Mouse (Mus musculus): ENCODE measurements around the gene Pcsk5. TPM values are rescaled to one million over a fixed set of nuclear protein-coding genes. Genes with fewer than 3 reads are reported as not detected.

Gene Pcsk5
- total RNA-seq, 2 experiments from 2014 or later = 9.9 to 10.7 TPM

DNA sequence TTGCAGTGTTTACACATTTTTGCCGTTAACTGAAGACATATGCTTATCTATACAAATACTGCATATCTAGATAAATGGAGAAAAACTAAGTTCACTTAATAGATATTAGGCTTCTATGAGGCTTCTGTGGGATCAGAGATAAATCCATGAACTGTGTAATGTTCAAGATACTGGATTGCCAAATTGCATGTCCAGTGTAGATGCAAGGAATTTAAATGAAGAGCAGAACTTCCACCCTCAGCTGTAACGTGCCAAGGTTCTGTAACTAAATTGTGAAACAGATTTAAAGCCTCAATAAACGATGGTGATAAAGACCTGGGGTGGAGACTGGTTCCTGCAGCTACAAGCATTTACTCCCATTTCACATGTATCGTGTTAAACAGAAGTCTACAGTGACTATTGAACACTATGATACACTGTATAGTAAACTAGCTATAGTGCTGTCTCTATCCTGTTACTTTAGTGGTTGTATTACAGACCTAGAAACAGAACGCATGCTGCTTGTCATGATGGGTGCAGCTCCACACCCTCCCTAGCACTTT, 23.9 kb downstream of the Pcsk5 start:
- DNase-seq (ENCODE audit: low spot score in 2 of 2) = no peak

DNA sequence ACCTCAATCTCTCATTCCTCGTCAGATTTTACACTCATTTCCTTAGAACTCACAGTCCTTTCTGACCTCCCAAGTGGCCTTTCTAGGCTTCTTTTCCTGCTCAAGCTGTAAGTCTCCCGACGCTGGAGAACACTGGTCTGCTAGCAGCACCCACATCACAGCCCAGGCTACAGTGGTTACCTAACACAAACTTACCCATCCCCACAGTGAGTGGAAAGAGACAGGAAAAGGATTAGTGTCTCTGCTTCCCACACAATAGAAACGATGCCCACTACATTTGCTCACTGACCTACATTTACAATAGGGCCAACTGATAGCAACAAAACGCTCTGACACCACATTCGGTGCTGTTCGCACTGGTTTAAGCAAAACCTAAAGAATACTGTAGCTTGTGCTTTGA, 24.8 kb downstream of the Pcsk5 start:
- peak in 1 of 2 experiments; percentile 14 for DNase-seq (ENCODE audit: low spot score in 2 of 2)

DNA sequence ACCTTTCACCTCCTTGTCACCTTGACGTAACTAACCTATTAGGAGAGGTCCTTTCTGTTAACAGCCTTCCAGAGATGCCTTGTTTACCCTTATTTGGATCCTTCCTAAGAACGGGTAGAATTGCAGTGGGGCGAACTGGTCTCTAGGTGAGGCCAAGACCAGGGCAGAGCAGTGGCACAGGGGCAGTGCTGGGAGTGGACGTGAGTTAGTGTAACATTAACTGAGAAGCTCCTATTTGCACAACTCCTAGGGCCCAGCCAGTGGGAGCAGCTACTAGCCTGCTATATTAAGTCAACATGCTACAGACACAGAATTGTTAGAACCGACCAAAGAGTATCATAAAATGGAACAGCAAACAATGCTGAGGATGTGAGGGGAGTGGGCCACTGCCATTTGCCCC, 30.8 kb downstream of the Pcsk5 start:
- no peak for DNase-seq (ENCODE audit: low spot score in 2 of 2)

DNA sequence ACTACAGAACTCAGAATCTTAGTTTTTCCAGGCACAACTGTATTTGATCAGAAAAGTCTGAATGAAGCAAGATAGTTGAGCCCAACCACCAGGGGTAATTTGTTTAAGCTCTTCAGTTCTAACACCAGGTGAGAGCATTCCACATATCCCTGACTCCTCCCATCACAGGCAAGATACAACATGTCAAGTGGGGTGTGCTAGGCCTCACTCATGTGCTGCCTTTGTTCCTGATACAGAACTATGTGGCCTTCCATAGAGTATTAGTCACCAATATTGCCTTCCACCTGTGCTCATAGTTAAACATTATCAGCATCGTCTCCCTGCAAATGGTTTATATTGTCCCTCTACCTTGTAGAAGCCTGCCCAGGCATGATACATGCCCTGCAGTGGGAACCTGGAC, 36.6 kb downstream of the Pcsk5 start:
- DNase-seq (ENCODE audit: low spot score in 2 of 2) = no peak

DNA sequence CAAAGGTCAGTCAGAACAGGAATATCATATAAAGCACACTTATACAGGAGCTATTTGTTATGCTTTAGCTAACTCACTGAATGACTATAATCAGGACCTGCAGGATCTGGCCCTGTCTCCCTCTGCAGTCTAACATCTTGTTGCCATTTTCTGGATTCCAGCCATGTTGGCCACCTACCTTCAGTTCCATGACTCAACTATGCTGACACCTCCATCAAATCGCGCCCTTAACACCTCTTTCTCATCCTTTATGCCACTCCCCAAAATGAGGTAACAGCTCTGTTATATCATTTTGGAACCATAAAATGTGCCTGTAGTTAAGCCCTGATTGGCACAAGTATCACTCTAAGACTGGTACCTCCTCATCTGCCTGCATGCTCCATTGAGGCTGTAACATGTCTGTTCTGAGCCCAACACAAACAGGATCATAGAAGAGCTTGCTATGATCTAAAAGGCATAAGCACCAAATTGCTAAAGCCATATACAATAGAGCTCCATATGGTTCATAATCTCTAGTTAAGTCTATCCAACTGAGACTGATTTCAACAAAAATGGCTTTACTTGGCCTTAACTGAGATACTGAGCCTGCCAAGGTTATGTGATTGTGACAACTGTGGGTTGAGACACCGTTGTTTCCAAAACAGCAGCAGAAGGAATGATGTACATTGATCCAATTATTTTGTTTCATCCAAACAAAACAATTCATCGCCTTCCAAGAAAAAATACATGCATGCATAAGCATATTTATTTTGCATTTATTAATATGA, 37.8 kb downstream of the Pcsk5 start:
- peak in 1 of 2 experiments; percentile 5 for DNase-seq (ENCODE audit: low spot score in 2 of 2)

DNA sequence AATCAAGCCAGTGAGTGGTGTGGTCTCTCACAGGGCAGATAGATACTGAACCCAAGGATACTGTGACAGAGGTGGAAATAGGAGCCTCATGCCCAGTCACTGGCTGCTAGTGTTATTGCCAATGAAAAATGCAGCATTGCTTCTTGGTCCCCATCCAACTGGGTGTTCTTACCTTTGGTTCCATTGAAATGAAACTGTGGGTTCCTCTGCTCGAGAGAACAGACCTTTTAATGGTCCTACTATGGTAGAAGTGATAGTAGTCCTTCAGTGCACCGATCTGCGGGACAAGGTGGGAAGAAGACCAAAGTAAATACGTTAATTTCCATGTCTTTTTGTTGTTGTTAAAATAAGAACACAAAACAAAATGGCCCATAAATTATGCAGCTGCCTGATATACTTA, 44.0 kb downstream of the Pcsk5 start:
- no peak for DNase-seq (ENCODE audit: low spot score in 2 of 2)

DNA sequence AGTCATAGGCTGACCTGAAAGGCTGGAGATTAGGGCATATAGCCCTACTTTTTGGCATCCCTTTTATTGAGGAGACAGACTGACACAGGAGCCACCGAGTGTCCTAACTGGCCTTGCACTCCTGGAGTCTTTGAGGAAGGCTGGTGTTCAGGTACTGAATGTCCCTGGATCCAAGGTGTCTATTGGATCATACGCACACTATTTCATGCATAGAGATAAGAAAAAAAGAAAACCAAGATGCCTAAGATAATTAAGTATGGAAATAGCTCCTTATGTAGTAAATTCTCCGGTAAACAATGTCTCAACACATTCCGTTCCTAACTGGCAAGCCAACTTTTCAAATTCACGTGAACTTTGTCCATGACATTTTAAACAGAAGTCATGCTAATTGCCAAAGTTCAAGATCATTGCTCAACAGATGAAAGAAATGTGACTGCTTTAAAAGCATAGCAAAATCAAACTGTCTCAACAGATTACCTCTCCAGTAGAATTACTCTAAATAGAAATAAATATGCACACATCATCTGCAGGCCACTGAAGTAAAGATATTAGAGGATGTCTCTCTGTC, 45.9 kb downstream of the Pcsk5 start:
- no peak for DNase-seq (ENCODE audit: low spot score in 2 of 2)

DNA sequence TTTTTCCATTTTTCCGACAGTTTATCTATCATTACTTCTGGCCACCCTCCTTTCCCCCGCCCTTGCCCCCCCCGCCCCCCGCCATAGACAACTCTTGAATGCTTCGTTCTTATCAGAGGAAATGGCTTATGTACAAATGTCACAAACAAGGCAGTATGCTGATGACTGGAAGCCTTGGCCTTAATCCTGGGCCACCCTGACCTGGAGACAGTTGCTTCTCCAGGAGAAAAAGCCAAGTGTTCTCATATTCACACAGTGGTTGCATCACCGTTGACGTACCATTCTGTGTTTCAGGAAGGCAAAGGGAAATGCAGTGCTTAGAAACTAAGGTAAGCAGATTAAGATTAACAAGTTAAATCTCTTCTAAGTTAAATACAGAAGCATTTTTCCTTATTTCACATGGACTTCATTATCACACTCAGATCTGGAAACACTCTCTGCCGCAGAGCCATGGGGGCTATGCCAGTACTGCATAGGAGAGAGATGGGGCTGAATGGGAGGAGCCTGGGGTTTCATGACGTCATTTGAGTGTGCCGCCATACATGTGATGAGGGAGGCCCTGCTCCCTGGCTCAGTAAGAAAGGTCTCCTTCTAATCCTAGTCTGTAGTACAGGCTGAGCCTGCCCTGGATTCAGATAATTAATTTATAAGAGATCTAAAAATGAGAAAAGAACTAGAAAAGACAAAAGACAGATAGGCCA, 48.7 kb downstream of the Pcsk5 start:
- no peak for DNase-seq (ENCODE audit: low spot score in 2 of 2)

DNA sequence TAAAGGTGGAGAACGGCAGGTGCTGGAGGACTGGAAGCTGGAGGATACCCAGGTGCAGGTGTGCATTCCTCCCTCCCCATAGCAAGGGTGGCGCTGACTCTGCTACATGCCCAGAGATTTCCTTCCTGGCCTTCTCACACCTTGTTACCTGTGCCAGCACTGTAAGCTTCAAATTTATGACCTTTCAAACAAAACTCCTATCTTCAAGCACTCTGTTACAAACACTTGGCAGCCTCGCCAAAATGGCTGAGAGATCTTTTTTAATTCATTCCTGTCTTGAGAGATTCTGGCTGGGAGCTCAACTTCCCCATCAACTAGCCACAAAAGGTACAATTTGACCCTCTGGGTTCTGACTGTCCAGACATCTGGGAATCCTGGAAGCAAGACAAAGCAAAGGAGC, 50.7 kb downstream of the Pcsk5 start:
- DNase-seq (ENCODE audit: low spot score in 2 of 2) = no peak

DNA sequence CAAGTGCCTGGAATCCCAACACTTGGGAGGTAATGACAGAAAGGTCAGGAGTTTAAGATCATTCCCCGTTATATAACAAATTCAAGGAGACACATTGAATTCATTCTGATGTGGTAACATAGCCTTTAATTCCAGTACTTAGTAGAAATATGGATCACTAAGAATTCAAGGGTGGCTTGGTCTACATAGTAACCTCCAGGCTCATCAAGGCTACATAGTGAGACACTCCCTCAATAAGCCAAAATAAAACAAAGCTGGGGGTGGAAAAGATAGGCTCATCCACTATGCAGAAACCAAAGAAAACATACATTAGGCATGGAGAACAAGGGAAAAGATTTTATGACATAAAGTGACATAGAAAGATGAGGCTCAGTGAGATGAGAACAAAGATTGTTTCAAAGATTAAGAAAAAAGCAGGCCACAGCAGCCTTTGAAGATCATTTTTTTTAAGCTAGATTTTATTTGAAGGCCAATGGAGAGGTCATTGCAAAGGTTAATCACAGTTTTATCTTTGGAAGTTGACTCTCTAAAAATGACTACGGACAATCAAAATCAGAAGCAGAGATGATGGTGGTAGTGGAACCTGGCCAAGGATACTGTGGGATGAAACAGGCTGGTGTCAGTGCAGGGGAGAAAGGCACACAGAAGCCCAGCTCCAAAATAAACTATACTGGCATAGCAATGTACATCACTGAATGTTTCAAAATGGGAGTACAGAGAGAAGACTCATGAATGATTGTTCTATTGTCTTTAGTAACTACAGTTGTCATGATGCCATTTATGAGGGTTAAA, 52.8 kb downstream of the Pcsk5 start:
- DNase-seq (ENCODE audit: low spot score in 2 of 2) = no peak

DNA sequence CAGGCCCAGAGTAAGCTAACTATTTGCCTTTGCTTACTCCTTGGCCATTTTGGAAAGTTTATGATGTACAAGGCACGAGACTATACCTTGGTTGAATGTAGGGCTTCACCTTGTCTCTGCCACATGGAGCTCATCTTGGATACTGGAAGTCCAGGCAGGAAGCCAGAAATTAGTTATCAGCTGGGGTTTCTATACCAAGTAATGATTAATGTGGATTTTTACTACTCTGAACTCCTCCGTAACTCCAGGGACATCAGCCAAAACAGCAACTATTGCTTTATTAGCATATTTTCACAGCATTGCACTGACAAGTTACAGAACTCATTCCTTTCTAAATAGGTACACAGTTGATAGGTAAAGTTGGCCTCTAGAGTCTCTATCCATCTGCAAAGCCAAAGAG, 54.2 kb downstream of the Pcsk5 start:
- DNase-seq (ENCODE audit: low spot score in 2 of 2) = no peak

DNA sequence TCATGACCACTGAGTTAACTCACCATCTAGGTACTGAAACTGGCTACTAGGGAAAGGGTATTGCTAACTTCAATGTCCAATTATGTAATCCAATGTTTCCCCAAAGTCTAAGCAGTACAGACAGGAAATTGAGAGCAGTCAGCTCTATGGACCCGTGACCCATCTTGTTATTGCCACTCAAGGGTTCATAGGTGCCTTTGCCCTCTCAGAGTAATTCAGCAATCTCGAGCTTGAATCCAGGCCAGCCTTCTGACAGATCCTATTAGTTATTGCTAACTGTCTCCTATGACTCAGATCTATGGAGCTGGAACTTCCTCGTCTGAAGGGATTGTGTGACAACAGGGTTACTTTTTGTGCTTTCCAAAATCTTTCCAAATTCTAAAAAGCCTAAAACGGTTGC, 56.1 kb downstream of the Pcsk5 start:
- DNase-seq (ENCODE audit: low spot score in 2 of 2) = no peak

DNA sequence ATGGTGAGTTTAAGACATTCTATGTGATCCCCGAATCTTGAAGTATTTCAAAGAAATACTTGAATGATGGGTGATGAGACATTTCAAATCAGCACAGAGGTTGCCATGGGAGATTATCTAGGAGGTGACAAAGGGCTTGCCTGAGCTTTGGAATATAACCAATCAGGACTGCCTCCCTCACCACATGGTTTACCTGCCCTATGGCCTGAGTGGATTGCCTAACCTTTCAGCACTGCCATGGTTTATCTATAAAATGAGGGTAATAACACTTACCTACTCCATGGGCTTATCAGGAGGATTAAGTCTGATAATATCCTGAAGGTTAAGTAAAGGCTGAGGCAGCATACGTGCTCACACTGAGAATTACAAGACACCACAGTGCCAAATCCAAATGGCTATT, 61.5 kb downstream of the Pcsk5 start:
- no peak for DNase-seq (ENCODE audit: low spot score in 2 of 2)

DNA sequence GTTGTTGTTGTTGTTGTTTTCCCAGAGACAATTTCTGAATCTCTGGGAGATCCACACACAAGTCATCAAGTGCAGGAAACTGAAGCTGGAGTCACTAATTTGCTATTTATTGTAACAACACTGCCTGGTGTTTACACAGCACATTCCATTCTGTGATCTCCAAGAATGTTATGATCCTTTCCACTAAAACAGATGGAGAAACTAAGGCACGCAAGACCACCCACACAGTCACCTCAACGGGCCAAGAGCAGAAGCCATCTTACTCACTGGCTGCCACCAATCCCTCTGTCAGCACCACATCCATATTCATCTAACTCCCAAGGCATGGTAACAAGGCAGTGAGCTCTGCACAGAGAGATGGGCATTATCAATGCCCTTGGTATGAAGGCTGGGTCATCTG, 62.3 kb downstream of the Pcsk5 start:
- no peak for DNase-seq (ENCODE audit: low spot score in 2 of 2)

DNA sequence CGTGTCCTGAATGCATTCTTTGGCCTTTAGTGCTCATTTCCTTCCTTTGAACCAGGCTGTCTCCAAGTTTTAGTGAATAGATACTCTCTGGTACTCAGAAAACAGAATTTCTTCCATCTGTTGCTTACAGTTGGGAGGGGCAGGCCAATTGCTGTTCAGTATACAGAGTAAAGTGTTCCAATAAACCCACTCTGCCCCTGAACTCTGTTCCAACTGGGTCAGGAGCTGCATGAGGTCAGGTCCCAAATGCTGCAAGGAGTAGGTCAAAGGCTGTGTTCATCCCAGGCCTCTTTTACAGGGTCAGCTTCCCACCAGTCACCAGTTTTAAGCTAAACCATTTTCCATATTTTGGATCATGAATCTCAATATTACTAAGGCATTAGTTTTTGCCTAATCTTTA, 63.4 kb downstream of the Pcsk5 start:
- no peak for DNase-seq (ENCODE audit: low spot score in 2 of 2)

DNA sequence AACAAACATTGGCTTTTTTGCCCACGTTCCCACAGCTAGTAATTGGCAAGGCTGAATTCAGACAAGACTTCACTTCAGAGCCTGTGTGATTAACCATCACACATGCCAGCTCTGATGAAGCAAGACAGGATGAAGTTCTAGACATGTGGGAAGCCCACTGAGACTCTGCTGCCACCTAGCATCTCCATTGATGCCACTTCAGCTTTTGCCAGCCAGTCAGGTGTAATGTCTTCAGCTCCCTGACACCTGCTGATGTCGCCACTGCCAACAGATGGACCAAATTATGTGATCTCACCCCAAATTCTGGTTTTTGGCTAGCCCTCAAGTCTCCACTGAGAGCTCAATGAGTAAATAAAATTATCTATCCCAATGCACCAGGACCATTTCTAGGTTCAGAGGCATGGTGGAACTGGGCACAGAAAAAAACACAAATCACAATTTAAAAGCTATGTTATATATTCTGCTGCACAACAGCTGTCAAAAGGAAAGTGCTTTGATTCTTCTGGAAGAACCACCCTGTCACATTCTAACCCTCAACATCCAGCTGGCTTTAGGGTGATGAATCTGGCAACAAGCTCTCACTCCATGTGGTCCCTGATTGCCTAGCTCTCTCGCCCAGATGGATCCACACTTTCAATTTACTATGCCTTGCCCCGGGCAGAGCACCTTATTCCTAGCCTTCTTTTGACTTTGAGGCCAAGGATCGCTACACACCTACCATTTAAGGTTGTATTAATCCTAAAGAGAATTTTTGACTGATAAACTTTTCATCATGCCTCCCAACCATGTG, 67.6 kb downstream of the Pcsk5 start:
- DNase-seq (ENCODE audit: low spot score in 2 of 2) = peak in 1 of 2 experiments; percentile 3

DNA sequence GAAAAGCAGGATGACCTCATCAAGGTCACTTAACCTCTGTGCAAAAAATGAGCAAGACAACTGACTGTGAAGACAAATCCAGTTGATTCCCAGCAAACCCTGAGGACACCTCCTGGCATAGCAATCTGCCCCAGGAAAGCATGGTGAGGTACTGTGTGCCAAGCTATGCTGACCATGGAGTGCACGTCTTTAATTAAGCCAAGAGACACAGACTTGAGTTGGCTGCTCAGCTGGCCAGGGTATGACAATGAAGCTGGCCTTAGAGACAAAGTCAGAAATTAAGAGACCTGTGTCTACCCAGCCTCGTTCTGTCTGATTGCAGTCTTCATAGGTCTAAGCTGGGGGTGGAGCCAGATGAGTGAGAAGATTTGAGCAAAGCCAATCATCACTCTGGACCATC, 72.4 kb downstream of the Pcsk5 start:
- DNase-seq (ENCODE audit: low spot score in 2 of 2) = no peak

DNA sequence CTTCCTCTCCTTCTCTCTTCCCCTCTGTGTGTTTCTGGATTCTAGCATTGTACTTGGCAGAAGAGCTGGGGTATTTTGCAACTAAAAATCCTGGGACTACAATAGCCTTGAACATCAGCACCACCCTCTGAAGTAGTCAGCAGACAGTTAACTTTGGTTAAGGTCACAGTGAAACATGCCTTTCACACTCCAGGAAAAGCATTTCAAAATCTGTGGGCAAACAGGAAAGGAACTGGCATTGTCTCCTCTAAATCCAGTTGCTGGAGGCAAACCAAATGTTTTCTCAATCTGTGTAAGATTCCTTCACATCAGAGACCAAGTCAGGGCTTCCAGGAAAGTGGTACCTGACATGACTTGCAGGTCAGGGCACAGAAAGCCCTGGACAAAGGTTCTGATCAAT, 74.7 kb downstream of the Pcsk5 start:
- DNase-seq (ENCODE audit: low spot score in 2 of 2) = no peak

DNA sequence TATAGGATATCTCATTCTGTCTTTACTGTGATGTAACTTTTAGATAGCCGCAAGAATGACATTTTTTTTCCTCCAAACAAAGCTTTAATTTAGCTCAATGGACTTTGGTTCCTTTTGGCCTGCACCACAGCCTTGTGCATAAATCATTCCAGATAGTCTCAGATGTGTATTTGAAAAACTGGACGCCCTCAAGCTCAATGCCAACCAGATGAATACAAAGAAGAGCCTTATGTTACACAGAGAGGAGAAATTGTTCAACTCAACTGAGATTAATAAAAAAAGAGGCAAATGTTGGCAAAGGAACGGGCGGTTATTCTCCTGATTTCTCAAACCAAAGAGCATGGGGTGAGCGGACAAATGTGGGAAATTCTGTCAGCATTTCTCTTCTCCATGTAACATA, 75.8 kb downstream of the Pcsk5 start:
- no peak for DNase-seq (ENCODE audit: low spot score in 2 of 2)

DNA sequence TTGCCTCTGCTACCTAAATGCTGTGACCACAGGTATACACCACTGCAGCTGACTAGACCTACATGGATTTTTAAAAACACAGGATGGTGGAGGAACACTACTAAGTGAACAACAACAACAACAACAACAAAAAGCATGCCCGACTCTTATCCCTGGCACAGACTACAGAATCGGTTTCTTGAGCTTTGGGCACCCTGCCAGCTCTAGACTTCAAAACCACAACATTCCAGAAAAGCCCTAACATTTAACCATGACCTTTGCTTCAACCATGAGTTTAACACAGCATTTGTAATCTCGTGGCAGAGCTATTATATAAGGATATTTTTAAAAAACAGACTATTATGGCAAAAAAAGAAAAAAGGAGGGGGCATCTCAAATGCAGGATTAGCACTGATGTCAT, 84.6 kb downstream of the Pcsk5 start:
- DNase-seq (ENCODE audit: low spot score in 2 of 2) = no peak

DNA sequence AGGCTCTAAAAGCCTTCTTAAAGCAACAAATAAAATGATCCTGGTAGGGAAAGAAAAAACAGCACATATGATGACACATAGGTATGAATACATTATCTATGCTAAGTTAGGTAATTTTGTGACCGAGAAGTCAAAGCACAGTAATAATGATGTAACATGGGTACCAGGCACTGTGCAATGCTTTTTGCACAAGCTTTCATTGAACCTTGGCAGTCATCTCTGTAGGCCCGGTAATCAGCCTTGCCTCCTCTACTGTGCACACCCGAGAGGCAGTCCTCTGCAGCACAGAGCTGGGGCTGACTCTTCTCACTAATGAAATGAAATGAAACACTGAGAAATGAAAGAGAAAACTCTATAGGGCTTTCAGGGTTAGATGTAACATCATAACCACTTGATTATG, 89.1 kb downstream of the Pcsk5 start:
- DNase-seq (ENCODE audit: low spot score in 2 of 2) = no peak

Measured in left cerebral cortex, adult 18-20 months (tissue).